In genomic region chr11:24245390-24245789, GRCm38 (mm10) we compare ENCODE assay signal across 1 mouse cellular context.
A peak's percentile ranks its signal among the peaks of the same experiment; 100 is the strongest.
TF ChIP-seq lines count a peak whose summit lies in the region.

No protein-coding gene starts in this region.

TF ChIP-seq in CH12.LX, 34 proteins besides CTCF, POLR2A, EP300 and RAD21 (continued from another document):
- TF ChIP-seq TCF12 (IDR thresholded peaks at IDR 0.05; ENCODE audit: low read depth, low read length) (peak; percentile 39; the same call in 1 of the 2 replicates), ZKSCAN1 (IDR thresholded peaks at IDR 0.05; ENCODE audit: borderline replicate concordance, low read depth, low read length) (no peak)
